Mouse (Mus musculus) liver, postnatal 0 days (tissue): Measurements from ENCODE around the gene Cobll1.

ENCODE experiments used
- CTCF ChIP-seq: sonication (generic); IDR thresholded peaks from 2 replicates; pipeline ENCODE4 v1.5.1; 2016; ENCODE audit warnings: antibody characterized with exemption, low read depth
- EP300 ChIP-seq: IDR thresholded peaks from 2 replicates; pipeline ENCODE4 v1.6.1; 2016; ENCODE audit warnings: antibody characterized with exemption, low read depth, mild to moderate bottlenecking

GRCm38 (mm10) chr2:65181066-65181716, 58.0 kb downstream of the Cobll1 start:
- no peak for TF ChIP-seq CTCF
- TF ChIP-seq EP300, result no peak
